Mouse (Mus musculus) neural tube, embryonic 15.5 days (tissue): ENCODE results near the gene Mrgprh. TPM values are rescaled to one million over a fixed set of nuclear protein-coding genes. Genes with fewer than 3 reads are reported as not detected.
A peak's percentile ranks its signal among the peaks of the same experiment; 100 is the strongest.
"Not testable (repeated sequence)": the region's sequence is repeated elsewhere in the genome, so short reads cannot be mapped to it uniquely, and the experiment has no call there.

ENCODE experiments used
- ATAC-seq: fragments of 200-750 bp; cut with Nextera tagmentation; 2 replicates; pipeline ENCODE4 v1.8.0; 2017; ENCODE audit warnings: mild to moderate bottlenecking, moderate TSS enrichment, moderate library complexity; ENCODE audit not compliant: low FRiP score
- H3K27ac ChIP-seq: fragments of 300-500 bp; sonication (generic); replicated peaks from 2 replicates; pipeline ENCODE4 v1.5.1; 2015; ENCODE audit warnings: mild to moderate bottlenecking, inconsistent platforms
- H3K27me3 ChIP-seq: fragments of 300-500 bp; sonication (generic); replicated peaks from 2 replicates; pipeline ENCODE4 v1.6.1; 2015; ENCODE audit warnings: inconsistent platforms
- H3K36me3 ChIP-seq: fragments of 300-500 bp; sonication (generic); 2 replicates; pipeline ENCODE4 v1.6.1; 2015; ENCODE audit warnings: inconsistent platforms
- H3K4me1 ChIP-seq: fragments of 300-500 bp; sonication (generic); 2 replicates; pipeline ENCODE4 v1.6.1; 2015; ENCODE audit warnings: inconsistent platforms
- H3K4me2 ChIP-seq: fragments of 300-500 bp; sonication (generic); 2 replicates; pipeline ENCODE4 v1.6.1; 2015; ENCODE audit warnings: inconsistent platforms, mild to moderate bottlenecking, moderate library complexity
- H3K4me3 ChIP-seq: fragments of 300-500 bp; sonication (generic); replicated peaks from 2 replicates; pipeline ENCODE4 v1.5.1; 2015; ENCODE audit warnings: mild to moderate bottlenecking, inconsistent platforms
- H3K9ac ChIP-seq: fragments of 300-500 bp; sonication (generic); replicated peaks from 2 replicates; pipeline ENCODE4 v1.6.1; 2015; ENCODE audit warnings: mild to moderate bottlenecking, inconsistent platforms
- H3K9me3 ChIP-seq: fragments of 300-500 bp; sonication (generic); replicated peaks from 2 replicates; pipeline ENCODE4 v1.6.1; 2016; ENCODE audit warnings: inconsistent platforms
- WGBS: fragments of 180-500 bp; shearing (Covaris S2); methylation state at CpG from one replicate; pipeline ENCODE4 v1.1.7; 2015; ENCODE audit warnings: mixed read lengths; 5-methylcytosine and 5-hydroxymethylcytosine counted together
- polyA plus RNA-seq: library from polyadenylated mRNA; unstranded; fragments of >200 nt; fragmentation: Nextera tagmentation; extraction: Ambion mirVana; gene quantifications from 2 replicates; pipeline ENCODE4 v1.2.1, GENCODE M21; 2015

The Mrgprh gene
- polyA plus RNA-seq, 1 experiment from 2014 or later = not detected

GRCm38 (mm10) chr17:12868640-12869039, 7.2 kb upstream of the Mrgprh start:
- H3K9me3 ChIP-seq = no peaks in the 10 kb centered on the region
- no peak for ATAC-seq
- H3K4me2 ChIP-seq = no peak overlapping the region

DNA sequence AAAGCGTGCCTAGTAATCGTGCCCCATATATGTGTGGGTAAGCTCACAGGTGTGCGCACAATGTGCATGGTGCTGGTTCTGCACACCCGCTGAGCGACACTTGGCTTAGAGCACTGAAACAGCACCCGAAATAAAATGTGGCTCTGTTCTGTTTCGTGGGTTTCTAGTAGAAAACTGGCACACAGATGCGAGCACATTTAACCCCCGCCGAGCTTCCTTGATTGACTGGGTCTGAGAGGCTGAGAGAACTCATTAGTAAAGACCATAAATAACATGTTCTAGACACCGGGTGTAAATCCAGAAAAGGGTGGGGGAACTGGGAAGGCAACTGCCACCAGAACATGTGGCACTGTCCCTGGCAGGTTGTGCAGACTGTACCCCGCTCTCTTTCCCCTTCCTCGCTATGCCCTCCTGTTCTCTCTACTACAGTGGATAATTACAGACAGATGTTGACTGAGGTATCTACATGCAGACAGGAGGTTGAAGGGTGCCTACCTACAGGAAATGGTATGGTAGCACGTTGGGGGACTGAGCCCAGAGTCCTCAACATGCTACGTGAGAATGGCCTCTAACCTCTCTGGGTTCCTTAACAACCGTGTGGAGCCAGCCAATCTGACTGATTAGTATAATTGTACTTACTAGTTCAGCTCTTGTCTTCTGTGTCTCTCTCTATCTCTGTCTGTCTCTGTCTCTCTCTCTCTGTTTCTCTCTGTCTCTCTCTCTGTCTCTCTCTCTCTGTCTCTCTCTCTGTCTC, 3.4 kb upstream of the Mrgprh start:
- peak; percentile 77 for ATAC-seq
- no peaks in the 10 kb centered on the region for H3K36me3 ChIP-seq

More at GRCm38 (mm10) chr17:12868640-12869039, 7.2 kb upstream of the Mrgprh start:
- no peak overlapping the region for H3K27ac ChIP-seq
- no peak overlapping the region for H3K9ac ChIP-seq
- WGBS = 45% methylated on average over 4 of the region's 4 CpGs
- no peaks in the 10 kb centered on the region for H3K27me3 ChIP-seq
- H3K4me1 ChIP-seq = peaks cover 11% of the 10 kb centered on the region
- no peaks in the 10 kb centered on the region for H3K36me3 ChIP-seq
- no peak overlapping the region for H3K4me3 ChIP-seq

DNA sequence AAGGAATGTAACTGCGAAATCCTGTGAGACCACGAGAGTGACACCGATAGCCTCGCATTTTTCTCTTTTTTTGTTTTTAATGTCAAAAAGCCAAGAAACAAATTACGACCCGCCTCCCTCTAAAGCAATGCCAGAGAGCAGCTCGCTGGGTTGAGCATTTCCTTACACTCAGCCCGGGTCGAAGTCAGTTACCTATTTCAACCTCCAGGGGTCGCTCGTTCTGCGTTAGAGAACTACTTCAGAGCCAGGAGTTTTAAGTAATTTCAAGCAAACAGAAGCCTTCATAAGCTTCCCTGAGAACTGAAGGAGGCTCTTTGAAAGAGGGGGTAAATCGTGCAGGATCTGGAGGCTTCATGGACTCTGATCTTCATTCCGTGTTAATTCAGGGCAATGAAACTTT, 4.3 kb downstream of the Mrgprh start:
- H3K4me2 ChIP-seq = peak overlapping the region; percentile 43
- no peaks in the 10 kb centered on the region for H3K9me3 ChIP-seq
- WGBS = 5% methylated on average over 14 of the region's 14 CpGs
- peak; percentile 76 for ATAC-seq
- no peaks in the 10 kb centered on the region for H3K36me3 ChIP-seq
- H3K4me1 ChIP-seq = 0 out of 2 replicates have a peak, but pooled peaks cover 5% of the 10 kb centered on the region
- no peak overlapping the region for H3K9ac ChIP-seq
- 0 out of 2 replicates have a peak overlapping the region, but pooled peaks have one; percentile 1 for H3K4me3 ChIP-seq
- H3K27ac ChIP-seq = no peak overlapping the region
- H3K27me3 ChIP-seq = no peaks in the 10 kb centered on the region; the same call in 1 of the 2 replicates

More for the DNA sequence above, 3.4 kb upstream of the Mrgprh start:
- whole genome bisulfite sequencing = 35% methylated on average over 16 of the region's 16 CpGs
- H3K9me3 ChIP-seq = no peaks in the 10 kb centered on the region
- no peak overlapping the region for H3K27ac ChIP-seq
- H3K4me1 ChIP-seq = peaks cover 11% of the 10 kb centered on the region
- H3K27me3 ChIP-seq = no peaks in the 10 kb centered on the region
- no peak overlapping the region for H3K4me3 ChIP-seq
- 0 out of 2 replicates have a peak overlapping the region, but pooled peaks have one; percentile 14 for H3K9ac ChIP-seq
- peak overlapping the region; percentile 32 for H3K4me2 ChIP-seq

DNA sequence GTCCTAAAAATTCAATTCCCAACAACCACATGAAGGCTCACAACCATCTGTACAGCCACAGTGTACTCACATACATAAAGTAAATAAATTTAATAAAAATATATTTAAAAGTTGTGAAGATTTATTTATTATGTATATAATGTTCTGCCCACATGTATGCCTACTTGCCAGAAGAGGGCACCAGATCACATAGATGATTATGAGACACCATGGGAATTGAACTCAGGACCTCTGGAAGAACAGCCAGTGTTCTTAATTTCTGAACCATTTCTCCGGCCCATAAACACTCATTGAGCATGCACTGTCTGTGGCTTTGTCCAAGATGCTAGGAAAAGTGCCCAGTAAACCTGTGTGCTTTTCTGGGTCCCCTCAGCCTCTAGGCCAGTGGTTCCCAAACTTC, 5.4 kb downstream of the Mrgprh start:
- H3K36me3 ChIP-seq = no peaks in the 10 kb centered on the region
- 88% methylated on average over 1 of the region's 1 CpGs for WGBS
- H3K4me3 ChIP-seq = no peak overlapping the region
- ATAC-seq = no peak
- H3K27ac ChIP-seq = no peak overlapping the region
- H3K4me1 ChIP-seq = 0 out of 2 replicates have a peak, but pooled peaks cover 5% of the 10 kb centered on the region
- H3K4me2 ChIP-seq = no peak overlapping the region
- no peaks in the 10 kb centered on the region for H3K9me3 ChIP-seq
- H3K27me3 ChIP-seq = no peaks in the 10 kb centered on the region; the same call in 1 of the 2 replicates
- no peak overlapping the region for H3K9ac ChIP-seq

DNA sequence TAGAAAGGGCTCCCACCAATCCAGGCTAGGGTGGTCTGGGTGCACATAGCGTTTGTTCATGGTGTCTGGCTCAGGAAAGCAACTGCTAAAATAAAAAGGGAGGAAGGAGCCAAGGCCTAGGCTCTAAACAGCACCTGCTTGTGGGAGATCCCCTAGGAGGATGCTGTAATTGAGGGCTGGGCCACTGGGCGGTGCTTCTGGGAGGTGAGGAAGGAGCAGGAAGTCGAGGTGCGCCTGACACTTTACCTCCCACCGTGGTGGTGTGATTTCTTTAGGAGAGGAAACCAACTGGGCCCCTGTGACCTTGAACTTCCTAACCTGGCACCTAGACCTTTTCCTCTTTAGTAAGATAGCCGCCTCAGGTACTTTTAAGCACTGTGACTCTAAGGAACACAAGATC, 10.8 kb downstream of the Mrgprh start:
- H3K4me3 ChIP-seq = no peak overlapping the region
- ATAC-seq = no peak
- H3K9ac ChIP-seq = no peak overlapping the region
- 0 out of 2 replicates have a peak, but pooled peaks cover 5% of the 10 kb centered on the region for H3K36me3 ChIP-seq
- H3K9me3 ChIP-seq = no peaks in the 10 kb centered on the region
- no peak overlapping the region for H3K4me2 ChIP-seq
- H3K27me3 ChIP-seq = no peaks in the 10 kb centered on the region
- no peaks in the 10 kb centered on the region for H3K4me1 ChIP-seq
- 40% methylated on average over 6 of the region's 6 CpGs for WGBS
- no peak overlapping the region for H3K27ac ChIP-seq

DNA sequence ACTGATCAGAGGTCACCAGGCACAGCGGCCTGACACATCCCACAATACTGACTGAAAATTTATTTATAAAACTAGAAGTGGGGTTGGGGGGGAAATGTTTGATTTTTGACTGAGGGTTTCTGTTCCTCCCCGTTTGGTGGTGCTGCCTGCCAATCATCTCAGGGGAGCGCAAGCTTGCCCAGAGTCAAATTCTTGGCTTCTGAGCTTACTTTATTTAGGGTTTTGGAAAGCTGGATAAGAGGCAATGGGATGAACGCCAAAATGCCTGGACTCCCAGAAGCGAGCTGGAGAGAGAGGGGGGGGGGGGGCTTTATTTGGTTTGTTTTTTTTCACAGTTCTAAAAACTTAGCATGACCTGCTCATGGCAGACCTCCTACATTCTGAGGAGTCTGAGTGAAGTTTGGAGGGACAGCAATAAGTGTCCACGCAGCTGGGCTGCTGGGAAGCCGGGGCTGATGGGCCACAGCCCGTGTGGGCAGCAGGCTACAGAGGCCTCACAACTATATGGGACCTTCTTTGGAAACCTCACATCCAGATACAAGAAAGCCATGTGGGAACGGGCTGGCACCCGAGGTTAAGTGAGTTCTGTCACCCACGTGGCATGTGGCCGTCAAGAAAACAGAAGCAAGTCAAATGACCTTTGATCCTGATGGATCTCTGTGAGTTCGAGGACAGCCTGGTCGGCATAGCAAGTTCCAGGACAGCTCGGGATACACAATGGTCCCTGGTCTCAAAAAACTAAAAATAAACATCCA, 11.4 kb downstream of the Mrgprh start:
- Histone ChIP-seq H3K27ac (no peak overlapping the region), H3K9ac (no peak overlapping the region), H3K4me1 (no peaks in the 10 kb centered on the region), H3K4me2 (no peak overlapping the region), H3K27me3 (no peaks in the 10 kb centered on the region), H3K36me3 (0 out of 2 replicates have a peak, but pooled peaks cover 5% of the 10 kb centered on the region), H3K9me3 (no peaks in the 10 kb centered on the region), H3K4me3 (no peak overlapping the region)
- 81% methylated on average over 15 of the region's 15 CpGs for WGBS
- no peak for ATAC-seq

DNA sequence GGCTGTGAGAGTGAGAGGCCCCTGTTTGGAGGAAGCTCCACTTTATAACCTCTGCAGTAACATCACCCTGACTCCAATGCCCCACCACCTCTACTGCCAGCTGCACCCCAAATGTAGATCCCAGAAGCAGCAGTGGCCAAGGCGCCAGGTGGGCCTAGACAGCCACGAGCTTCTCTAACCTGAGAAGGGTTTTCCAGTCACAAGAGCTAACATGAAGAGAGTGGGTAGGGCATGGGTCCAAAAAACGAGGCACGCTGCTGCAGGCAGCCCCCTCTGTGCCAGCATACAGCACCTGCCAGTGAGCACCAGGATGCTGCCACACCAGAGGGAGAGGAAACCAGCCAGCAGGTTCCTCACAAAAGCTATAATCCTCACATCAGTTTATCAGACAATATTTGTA, 15.2 kb downstream of the Mrgprh start:
- 88% methylated on average over 4 of the region's 4 CpGs for WGBS

GRCm38 (mm10) chr17:12892033-12892432, 16.2 kb downstream of the Mrgprh start:
- 92% methylated on average over 9 of the region's 9 CpGs for WGBS
- H3K4me2 ChIP-seq = no peak overlapping the region
- H3K9ac ChIP-seq = no peak overlapping the region
- no peaks in the 10 kb centered on the region for H3K9me3 ChIP-seq
- no peaks in the 10 kb centered on the region for H3K27me3 ChIP-seq
- no peaks in the 10 kb centered on the region for H3K4me1 ChIP-seq
- no peak for ATAC-seq
- H3K4me3 ChIP-seq = no peak overlapping the region
- peaks cover 5% of the 10 kb centered on the region; the same call in 1 of the 2 replicates for H3K36me3 ChIP-seq
- H3K27ac ChIP-seq = no peak overlapping the region

More for the DNA sequence above, 15.2 kb downstream of the Mrgprh start:
- Histone ChIP-seq H3K27me3 (no peaks in the 10 kb centered on the region), H3K36me3 (peaks cover 5% of the 10 kb centered on the region; the same call in 1 of the 2 replicates), H3K4me3 (no peak overlapping the region), H3K4me1 (no peaks in the 10 kb centered on the region), H3K4me2 (no peak overlapping the region), H3K9ac (no peak overlapping the region), H3K27ac (no peak overlapping the region), H3K9me3 (no peaks in the 10 kb centered on the region)
- no peak for ATAC-seq

- no peaks in the 10 kb centered on the region for H3K9me3 ChIP-seq
- H3K4me3 ChIP-seq = no peak overlapping the region
- peaks cover 21% of the 10 kb centered on the region for H3K36me3 ChIP-seq
- no peak overlapping the region for H3K27ac ChIP-seq
- no peaks in the 10 kb centered on the region for H3K27me3 ChIP-seq
- WGBS = 85% methylated on average over 5 of the region's 5 CpGs
- no peaks in the 10 kb centered on the region for H3K4me1 ChIP-seq
- H3K4me2 ChIP-seq = no peak overlapping the region
- 0 out of 2 replicates have a peak, but pooled peaks have one; percentile 13 for ATAC-seq
- no peak overlapping the region for H3K9ac ChIP-seq
Measured at GRCm38 (mm10) chr17:12897674-12898073, 21.8 kb downstream of the Mrgprh start.

DNA sequence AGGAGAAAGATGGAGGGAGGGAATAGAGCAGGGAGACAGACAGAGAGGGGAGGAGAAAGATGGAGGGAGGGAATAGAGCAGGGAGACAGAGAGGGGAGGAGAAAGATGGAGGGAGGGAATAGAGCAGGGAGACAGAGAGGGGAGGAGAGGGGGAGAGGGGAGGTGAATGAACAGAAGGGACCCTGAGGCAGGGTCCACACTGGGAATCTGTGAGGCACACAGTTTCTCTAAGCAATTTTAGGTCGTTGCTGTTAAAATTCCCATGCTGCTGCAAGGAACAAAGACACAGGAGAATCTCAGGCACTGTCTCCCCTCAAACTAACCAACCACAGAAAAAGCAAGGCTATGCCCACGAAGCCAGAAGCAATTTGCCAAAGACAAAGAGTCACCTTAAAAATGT, 22.8 kb downstream of the Mrgprh start:
- not testable (repeated sequence) for H3K27me3 ChIP-seq, H3K4me3 ChIP-seq, H3K4me1 ChIP-seq, H3K9ac ChIP-seq, H3K9me3 ChIP-seq, ATAC-seq, H3K4me2 ChIP-seq
- WGBS = 33% methylated on average over 2 of the region's 2 CpGs
- Histone ChIP-seq H3K36me3 (peaks cover 26% of the 10 kb centered on the region), H3K27ac (peak overlapping the region; percentile 67)

- Histone ChIP-seq H3K4me3 (no peak overlapping the region), H3K27me3 (no peaks in the 10 kb centered on the region), H3K4me2 (no peak overlapping the region), H3K27ac (no peak overlapping the region), H3K9ac (no peak overlapping the region), H3K9me3 (no peaks in the 10 kb centered on the region), H3K4me1 (no peaks in the 10 kb centered on the region), H3K36me3 (peaks cover 39% of the 10 kb centered on the region)
- no peak for ATAC-seq
- WGBS = 96% methylated on average over 6 of the region's 6 CpGs
Measured at GRCm38 (mm10) chr17:12902291-12902690, 26.5 kb downstream of the Mrgprh start.
